Mouse (Mus musculus): ENCODE results near the gene Tax1bp3.

Gene Tax1bp3

DNA sequence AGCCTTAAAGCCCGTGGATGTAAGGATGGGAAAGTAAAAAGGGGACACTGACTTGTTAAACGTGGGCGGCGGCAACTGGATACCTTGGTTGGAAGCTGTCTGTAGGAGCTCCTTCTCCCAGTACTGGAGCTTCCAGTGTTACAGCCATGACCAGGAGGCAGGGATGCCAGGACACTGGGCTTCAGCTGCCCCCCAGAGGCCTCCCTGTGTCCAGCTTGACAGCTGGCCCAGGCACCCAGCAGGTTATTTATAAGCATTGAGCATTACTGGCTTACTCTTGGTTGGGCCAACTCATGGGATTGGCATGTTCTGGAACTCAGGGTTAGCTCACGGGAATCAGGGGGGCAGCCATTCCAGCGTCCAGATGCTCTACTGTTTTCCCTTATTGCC, 16.1 kb upstream of the Tax1bp3 start:
- TF ChIP-seq GATA4 (IDR thresholded peaks at IDR 0.05; ENCODE audit: insufficient replicate concordance, low read length) = no peak

- no peak for TF ChIP-seq GATA4 (IDR thresholded peaks at IDR 0.05; ENCODE audit: insufficient replicate concordance, low read length)
These were observed 15.3 kb upstream of the Tax1bp3 start for GRCm38 (mm10) chr11:73161616-73162015.

GRCm38 (mm10) chr11:73162284-73162683, 14.6 kb upstream of the Tax1bp3 start:
- TF ChIP-seq GATA4 (IDR thresholded peaks at IDR 0.05; ENCODE audit: insufficient replicate concordance, low read length) = no peak

- TF ChIP-seq GATA4 (IDR thresholded peaks at IDR 0.05; ENCODE audit: insufficient replicate concordance, low read length) = no peak
These were observed 8.8 kb upstream of the Tax1bp3 start for GRCm38 (mm10) chr11:73168071-73168470.

GRCm38 (mm10) chr11:73168576-73168975, 8.3 kb upstream of the Tax1bp3 start:
- TF ChIP-seq GATA4 (IDR thresholded peaks at IDR 0.05; ENCODE audit: insufficient replicate concordance, low read length) = no peak

- no peak for TF ChIP-seq GATA4 (IDR thresholded peaks at IDR 0.05; ENCODE audit: insufficient replicate concordance, low read length)
These were observed 7.7 kb upstream of the Tax1bp3 start for GRCm38 (mm10) chr11:73169231-73169630.

DNA sequence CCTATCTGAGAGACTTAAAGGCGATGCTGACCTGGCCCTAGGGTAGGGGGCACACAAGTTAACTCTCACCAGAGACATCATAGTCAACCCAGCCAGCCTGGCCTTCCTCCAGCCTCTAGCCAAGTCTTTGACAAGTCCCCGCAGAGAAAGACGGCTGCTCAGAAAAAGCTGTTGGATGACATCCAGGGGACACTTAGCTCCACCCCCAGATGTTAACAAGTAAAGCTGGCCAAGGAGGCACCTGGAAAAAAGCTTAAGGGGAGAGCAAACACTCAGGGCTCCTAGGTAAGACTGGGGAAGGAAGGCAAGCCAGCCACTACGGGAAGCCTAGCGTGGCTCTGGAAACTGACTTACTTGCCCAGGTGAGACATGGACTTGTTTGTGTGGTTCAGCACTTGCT, 4.7 kb upstream of the Tax1bp3 start:
- no peak for TF ChIP-seq GATA4 (IDR thresholded peaks at IDR 0.05; ENCODE audit: insufficient replicate concordance, low read length)

DNA sequence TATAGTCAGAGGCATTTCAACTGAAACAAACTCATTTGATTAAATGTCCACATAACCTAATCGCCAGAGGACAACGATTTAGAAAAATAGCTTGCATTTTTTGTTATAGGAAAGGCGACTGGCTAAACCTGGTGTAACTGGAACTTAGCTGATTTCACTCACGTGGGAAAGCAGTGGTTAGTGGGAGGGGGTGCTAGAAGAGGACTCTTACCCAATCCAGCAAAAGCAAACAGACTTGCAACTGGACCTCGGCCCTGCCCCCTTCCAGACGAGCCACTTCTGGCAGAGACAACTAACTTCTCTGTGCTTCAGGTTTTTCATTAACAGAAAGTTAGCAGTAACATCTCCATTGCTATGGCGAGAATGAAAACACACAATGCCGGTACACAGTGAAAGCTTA, 1.3 kb upstream of the Tax1bp3 start:
- no peak for TF ChIP-seq GATA4 (IDR thresholded peaks at IDR 0.05; ENCODE audit: insufficient replicate concordance, low read length)

DNA sequence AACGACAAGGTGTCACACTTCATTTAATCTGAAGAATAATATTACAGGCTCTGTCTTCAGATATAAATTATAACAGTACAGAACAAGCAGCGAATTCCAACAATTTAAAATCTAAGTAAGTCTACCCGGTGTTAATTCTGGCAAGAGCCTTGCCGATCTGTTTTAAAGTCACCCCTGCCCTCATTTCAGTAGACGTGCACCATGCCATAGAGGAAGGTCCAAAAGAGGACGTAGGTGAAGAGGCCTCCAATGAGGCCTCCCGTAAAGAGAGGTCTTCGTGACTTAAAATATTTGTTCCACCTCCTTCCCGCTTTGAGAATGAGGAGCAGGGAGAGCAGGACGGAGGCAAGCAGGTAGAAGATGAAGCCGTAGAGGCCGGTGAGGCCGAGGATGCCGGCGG, 697 bp upstream of the Tax1bp3 start:
- no peak for TF ChIP-seq GATA4 (IDR thresholded peaks at IDR 0.05; ENCODE audit: insufficient replicate concordance, low read length)

- no peak for TF ChIP-seq GATA4 (IDR thresholded peaks at IDR 0.05; ENCODE audit: insufficient replicate concordance, low read length)
These were observed 609 bp downstream of the Tax1bp3 start for GRCm38 (mm10) chr11:73177509-73177875.

GRCm38 (mm10) chr11:73177895-73178294, 1.0 kb downstream of the Tax1bp3 start:
- TF ChIP-seq GATA4 (IDR thresholded peaks at IDR 0.05; ENCODE audit: insufficient replicate concordance, low read length) = no peak

DNA sequence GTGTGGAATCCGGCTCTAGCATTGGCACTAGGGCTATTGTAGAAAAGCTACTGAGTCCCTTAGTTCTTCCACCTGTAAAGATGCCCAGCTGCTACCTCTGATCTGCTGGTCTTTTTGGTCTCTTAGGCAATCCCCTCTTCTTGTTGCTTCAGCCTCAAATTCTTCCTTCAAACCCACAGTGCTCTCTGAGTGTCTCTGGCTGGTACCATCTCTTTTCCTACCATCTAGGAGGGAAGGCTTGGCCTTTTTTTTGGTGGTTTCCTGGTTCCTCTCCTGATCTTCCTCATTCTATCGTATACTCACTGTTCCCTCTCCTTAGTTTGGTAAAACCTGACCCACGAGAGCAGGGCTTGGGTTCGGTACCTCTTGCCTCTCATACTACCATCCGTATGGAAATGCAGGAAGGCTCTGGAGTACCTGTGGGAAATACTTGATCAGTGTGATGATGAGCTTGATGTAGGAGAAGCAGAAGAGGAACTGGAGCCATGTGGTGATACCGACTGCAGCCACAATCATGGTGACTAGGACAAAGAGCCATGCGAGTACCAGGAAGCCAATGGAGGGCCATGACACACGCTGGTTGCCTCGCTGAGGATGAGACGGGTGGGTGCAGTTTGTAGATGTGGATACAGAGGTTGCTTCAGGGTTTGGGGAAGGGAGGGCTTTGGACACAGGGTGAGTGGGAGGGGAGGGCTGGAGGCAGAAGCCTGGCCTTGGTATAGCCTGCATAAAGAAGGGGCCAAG, 9.2 kb downstream of the Tax1bp3 start:
- no peak for TF ChIP-seq GATA4 (IDR thresholded peaks at IDR 0.05; ENCODE audit: insufficient replicate concordance, low read length)

- no peak for TF ChIP-seq GATA4 (IDR thresholded peaks at IDR 0.05; ENCODE audit: insufficient replicate concordance, low read length)
These were observed 10.3 kb downstream of the Tax1bp3 start for GRCm38 (mm10) chr11:73187231-73187630.

DNA sequence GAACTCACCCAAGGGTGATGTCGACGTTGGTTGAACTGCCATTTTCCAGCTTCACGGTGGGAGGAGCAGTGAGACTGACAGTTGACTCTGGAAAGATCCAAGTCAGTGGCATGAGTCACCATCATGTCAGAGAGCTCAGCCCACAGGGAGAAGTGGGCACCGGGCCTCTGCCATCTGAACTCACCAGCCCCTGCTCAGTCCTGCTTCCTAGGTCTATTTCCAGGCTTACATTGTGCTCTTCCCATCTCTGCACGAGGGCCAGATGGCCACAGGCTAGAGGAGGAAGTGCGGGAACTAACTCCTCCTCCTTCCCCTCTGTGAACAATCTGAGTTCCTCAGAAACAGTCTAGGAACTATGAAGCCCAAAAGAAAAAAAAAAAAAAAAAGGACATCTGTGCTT, 16.2 kb downstream of the Tax1bp3 start:
- TF ChIP-seq GATA4 (IDR thresholded peaks at IDR 0.05; ENCODE audit: insufficient replicate concordance, low read length) = no peak

- TF ChIP-seq GATA4 (IDR thresholded peaks at IDR 0.05; ENCODE audit: insufficient replicate concordance, low read length) = no peak
These were observed 17.6 kb downstream of the Tax1bp3 start for GRCm38 (mm10) chr11:73194444-73194843.

DNA sequence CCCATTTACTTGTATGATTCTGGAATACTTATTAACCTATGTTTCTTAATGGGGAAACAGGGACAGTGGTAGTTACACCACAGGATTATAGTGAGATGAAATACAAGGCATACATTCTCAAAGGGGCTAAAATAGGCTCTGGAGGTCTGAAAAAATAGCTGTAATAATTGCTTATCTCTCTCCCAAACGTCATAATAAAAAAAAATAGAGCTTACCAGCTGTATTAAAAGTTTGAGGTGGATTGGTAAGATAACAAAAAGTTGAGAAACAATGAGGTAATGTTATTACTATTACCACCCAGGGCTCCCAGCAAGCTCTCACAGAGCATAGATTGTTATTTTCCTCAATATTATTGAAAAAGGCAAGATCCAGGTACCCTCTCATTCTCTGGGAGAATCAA, 21.3 kb downstream of the Tax1bp3 start:
- TF ChIP-seq GATA4 (IDR thresholded peaks at IDR 0.05; ENCODE audit: insufficient replicate concordance, low read length) = no peak

DNA sequence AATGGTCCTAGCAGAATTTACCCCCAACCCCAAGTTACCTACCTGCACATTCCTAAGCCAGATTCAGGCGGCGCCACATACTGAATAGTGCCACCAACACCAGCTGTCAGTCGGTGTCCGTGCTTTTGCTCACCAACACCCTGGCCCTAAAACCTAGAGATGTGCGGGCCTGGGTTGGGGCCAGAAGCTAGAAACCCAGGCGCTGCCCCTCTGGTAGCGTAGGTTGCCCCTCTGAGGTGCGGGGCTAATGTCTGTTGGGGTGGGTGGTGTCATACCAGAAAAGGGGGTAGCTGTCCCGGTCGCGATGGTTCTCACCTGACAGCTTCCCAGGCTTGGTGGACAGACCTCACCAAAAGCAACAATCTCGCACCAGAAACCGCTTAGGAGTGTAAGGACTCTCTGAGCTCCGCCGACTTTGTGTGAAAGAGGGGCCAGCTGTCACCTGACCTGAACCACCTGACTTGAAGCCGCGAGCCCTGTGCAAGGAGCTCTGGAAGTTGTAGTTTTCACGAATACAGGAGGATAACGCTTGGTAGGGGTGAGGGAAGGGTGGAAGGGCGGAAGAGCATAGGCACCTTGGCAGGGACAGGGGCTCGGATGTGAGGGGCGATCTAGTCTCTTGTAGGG, 21.8 kb downstream of the Tax1bp3 start, which contains the start of gene Ctns:
Gene Ctns (minus strand): TSS at position 440 of the 627 bp plus-strand sequence.
- TF ChIP-seq GATA4 (IDR thresholded peaks at IDR 0.05; ENCODE audit: insufficient replicate concordance, low read length) = no peak
